Mouse (Mus musculus) c-Kit-positive CD71-negative TER-119-negative erythroid progenitor cells, embryonic 14.5 days (primary cell): ENCODE data around the gene Myo16.

Experiments
- DNase-seq: peaks from one replicate; pipeline ENCODE4 v3.0.0-alpha.2; 2013; ENCODE audit warnings: low read depth

Gene Myo16

DNA sequence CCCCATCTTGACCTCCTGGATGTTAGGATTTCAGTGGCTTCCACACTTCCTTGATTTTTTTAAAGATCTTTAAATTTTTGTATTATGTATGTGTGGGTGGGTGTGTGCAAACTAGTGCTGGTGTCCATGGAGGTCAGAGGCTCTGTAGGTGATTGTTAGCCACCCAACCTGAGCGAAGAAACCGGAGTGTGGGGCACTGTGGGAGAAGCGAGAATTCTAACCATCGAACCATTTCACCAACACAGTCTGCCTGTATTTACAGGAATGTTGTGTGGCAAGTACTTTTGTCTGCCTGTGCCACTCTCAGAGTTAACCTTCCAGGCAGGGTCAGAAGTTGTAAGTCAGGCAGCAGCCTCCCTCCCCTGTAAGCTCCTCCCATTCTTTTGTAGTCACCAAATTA lies 22.3 kb downstream of the Myo16 start:
- DNase-seq: no peak

DNA sequence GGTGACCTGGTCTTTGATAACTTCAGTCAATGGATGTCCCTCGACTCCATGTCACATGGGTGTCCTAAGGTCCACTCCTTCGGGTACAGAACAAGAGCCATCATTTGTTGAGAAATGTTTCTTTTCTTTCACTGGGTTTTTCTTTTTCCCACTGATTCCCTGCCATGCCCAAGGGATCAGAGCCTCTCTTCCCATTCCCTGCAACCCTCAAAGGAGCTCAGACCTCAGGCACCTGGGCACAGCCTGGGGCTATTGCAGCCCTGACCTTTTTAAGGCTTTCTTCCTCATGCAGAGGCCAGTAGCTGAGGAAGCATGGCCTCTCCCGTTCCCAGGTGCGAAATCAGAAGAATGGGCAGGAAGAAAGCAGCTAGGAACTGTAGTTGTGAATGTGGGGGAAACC lies 23.4 kb downstream of the Myo16 start:
- no peak for DNase-seq

DNA sequence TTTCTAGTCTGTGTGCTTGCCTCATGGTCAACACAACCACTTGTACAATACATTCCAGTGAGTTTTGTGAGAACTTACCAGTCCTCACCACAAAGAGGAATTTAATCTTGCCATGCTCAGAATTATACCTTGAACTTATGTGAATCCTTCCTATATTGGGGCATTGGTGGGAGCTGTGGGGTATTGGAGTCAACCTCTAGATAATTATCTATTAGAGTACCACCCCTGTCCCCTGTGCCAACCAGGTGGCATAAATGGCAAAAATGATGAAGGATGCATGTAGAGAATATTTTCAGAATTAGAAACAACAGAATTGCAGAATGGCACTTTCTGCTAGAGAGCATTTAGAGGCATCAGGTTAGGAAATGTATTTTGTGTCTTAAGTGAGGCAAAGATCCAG lies 25.3 kb downstream of the Myo16 start:
- DNase-seq: no peak

DNA sequence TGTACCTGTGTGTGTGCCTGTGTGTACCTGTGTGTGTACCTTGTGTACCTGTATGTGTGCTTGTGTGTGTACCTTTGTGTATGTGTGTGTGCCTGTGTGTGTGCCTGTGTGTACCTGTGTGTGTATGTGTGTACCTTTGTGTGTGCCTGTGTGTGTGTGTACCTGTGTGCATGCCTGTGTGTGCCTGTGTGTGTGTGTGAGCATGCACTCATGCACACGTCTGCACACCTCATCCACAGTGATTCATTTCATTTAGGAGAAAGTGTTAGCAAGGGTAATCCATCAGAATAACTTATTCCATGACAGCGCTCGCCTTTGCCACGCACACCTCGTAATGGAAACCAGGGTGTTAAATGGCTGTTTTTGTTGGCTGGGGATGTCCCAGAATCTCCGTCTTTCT lies 36.9 kb downstream of the Myo16 start:
- no peak for DNase-seq

DNA sequence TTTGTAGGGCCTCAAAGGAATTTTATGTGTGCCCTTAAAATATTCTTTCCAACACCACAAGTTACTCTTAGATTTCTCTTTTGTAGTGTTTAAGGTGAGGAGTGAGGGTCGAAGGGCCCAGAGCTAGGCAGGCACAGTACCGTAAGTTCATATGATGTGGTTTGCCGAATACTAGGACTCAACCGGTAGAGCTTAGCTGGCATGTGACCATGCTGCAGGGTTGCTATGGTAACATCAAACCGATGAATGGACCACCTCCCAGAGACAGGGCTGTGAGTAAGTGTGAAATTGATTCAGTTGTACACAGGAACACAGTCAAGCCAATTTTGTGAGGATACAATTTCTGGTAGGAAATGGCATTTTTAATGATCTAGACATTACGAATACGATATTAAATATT lies 44.5 kb downstream of the Myo16 start:
- DNase-seq: no peak

DNA sequence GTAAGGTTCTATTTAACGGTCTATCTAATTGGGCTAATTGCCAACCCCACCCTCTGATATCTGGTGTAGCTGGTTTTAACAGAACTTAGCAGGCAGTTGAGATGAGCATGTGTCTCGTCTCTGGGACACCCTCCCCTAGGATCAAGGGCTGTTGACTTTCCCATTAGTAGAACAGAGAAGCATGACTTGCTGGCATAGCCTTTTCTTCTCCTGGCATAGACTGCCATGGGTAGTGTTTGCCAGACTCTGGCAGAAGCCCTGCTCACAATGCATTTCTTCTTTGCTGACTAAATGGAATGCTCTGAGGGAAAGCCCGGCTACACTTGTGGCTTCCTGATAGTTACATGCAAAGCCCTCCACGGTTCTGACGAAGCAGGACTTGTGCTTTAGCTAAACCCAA lies 45.6 kb downstream of the Myo16 start:
- no peak for DNase-seq

DNA sequence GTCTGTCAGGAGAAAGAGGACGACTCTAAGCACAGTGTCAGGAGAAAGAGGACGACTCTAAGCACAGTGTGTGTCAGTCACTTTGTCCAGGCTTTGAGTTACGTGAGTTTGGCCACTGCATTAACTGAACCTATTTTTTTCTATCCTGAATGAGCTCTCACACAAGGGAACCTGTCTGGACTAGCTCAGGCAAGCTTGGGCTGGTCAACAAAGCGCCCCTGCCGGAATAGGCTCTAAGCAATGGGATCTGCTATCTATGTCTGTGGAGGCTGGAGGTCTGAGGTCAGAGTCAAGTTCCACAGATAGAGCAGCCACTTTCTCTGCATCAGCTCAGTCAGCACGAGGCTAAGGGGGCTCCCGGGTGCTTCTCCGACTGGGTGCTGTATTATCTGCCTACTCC lies 46.3 kb downstream of the Myo16 start:
- DNase-seq: no peak

DNA sequence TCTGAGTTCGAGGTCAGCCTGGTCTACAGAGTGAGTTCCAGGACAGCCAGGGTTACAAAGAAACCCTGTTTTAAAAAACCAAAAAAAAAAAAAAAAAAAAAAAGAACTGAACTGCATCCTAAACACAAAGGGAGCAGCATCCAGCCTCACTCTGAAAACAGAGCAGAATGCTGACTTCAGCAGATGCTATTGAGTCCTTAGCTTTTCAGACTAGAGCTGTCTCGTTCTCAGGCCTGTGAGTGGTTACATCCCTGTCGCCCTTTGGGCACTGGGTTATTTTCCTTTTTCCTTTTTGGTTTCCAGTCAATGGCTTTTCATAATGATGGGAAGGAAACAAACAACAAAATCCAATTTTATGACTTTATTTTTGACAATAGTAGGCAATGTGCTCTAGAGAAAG lies 61.3 kb downstream of the Myo16 start:
- DNase-seq: no peak

DNA sequence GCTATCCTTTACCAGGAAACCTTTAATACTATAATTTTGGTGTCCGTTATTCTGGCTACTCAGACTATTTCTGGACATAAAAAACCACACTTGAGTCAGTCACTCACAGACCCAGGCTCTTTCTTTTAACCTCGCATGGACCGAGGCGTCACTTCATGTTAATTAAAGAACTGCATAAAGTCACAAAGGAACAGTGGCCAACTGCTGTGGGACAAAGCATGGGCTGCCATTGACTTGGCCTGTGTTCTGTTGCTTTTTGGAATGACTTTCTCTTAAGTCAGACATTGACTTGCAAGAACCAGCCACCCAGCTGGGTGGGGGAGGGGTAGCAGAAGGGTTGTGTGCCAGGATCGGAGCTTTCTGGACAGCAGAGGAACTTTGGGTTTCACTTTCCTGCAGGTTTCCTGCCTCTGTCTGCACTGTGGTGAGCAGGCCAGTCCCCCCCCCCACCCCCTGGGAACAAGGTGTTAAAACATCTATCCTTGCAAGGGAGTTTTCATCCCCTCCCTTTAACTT lies 66.1 kb downstream of the Myo16 start:
- DNase-seq: no peak

DNA sequence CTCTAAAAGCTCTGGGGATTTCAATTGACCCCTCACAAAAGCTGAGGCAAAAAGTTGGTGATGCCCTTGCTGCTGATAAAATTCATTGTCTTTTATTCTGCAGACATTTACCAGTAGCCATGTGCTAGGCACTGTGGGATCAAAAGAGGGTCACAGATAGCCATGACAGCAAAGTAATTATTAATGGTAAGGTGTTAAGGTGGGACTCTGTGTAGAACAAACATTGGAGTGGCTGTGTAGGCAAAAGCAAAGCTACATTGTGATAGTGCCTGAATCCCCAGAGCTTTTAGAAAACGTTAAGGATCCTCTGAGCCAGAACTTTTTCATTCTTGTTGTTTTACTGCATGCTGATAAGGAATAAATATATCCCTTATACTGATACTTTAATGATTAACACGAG lies 69.1 kb downstream of the Myo16 start:
- no peak for DNase-seq

DNA sequence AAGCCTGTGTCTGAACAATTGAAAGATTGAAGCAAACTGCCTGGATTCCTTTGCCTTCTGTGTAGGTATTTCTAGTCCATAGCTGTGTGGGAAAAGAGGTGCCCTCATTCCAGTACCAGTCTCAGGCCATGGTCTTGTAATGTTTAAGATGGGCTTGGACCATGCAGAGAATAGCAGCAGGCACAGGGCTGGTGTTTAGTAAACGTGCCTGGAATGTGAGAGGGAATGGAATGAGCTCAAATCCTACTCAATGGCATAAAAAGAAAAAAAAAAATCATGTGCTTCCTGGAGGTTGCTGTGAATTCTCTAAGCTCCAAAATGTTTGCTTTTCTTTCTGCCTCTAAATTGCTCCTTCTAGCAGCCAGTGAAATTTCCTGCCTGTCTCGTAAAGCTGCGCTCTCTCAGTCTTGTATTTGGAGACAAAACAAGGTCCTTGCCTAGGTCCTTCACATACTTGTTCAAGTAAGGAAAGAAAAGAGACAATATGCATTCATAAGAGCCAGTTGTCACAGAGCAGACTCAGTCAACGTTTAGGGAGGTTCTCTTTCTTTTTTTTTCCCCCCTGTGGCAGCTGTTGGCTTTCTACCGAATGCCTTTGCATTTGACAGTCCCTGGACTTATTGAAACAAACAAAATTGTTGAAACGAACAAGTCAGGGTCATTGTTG lies 70.0 kb downstream of the Myo16 start:
- no peak for DNase-seq

DNA sequence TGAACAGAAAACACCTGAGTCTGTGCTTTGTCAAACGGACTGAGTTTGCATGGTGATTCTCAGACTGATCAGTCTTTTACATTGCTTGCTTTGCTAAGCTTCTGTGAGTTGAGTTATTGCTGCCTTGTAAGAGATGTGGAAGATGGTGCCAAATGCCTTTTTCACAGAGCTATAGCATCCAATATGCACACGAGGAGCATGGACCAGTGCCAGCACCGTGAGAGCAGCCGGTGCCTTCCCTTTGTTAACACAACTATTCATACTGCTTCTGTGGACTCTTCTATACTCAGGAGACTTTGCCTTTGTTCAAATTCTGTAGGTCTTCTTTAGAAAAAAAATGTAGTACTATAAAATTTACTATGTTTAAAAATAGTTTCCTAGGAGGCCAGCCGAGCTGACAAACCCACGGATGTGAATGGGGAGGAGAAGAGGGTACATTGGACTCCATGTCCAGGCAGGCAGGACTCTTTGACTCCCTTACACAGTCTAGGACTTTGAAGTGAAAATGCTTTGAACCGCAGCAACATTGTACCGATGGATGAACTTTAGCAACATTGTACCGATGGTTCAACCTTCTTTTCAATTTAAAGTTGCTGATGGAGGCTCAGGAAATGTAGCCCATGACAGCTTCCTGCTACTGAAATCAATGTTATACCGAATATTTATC lies 70.7 kb downstream of the Myo16 start:
- DNase-seq: no peak

DNA sequence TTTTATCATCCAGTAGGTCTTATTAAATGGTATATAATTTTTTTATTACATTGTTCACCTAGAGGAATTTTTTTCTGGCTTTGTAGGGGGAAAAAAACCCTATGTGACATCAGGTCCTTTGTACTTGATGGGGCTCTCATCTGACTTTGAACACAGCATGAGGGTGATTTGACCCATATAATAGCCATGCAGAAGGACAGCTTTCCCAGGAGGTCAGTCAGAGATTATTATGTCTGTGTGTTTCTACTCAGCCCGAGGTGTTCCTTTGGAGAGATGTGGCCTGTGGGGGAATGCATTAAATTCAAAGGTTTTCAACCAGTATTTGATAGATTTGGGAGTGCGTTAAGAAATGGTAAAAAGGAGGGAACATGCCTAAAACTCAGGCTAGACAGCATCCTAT lies 71.3 kb downstream of the Myo16 start:
- no peak for DNase-seq

DNA sequence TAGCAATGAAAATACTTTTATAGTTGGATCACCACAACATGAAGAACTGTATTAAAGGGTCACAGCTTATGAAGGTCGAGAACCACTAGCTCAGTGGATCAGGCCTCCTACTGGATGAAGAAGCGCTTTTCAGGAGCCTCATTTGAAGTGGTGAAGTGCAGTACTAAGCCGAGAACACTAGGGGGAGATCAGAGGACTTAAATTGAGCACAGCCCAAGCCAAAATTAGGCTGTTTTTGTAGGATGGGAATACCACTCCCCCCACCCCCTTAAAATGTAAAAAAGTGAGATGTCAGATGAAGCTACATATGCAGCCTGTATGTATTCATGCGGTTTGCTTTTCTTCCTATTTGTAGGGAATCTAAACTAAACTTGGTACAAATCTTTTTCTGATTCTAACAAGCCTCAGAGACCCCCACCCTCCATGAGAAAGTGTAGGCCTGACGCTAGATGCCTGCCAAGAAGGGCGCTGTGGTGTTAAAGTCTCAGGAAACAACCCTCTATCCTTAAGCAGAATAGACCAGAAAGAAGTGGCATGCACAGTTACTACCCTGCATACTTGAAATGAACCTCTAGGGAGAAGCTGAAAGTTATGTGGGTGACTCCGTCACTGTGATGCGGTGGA lies 77.1 kb downstream of the Myo16 start:
- peak; percentile 31 for DNase-seq

DNA sequence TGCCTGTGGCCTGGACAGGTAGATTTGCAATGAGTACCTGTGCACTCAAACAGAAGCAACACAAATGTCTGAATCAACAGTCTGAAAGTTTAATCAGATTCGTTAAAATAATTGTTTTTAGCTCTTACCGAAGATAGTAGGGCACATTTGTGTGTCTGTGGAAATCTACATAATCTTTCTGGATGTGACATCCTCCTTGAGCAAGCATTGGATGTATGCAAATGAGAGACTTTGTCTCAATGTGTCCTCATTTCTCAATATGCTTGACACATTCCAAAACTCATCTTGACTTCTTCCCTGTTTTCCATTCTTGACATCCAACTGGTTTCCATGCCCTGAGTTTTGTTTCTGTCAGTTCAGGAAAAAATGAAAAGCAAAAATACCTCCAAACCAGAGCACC lies 80.8 kb downstream of the Myo16 start:
- DNase-seq: no peak

DNA sequence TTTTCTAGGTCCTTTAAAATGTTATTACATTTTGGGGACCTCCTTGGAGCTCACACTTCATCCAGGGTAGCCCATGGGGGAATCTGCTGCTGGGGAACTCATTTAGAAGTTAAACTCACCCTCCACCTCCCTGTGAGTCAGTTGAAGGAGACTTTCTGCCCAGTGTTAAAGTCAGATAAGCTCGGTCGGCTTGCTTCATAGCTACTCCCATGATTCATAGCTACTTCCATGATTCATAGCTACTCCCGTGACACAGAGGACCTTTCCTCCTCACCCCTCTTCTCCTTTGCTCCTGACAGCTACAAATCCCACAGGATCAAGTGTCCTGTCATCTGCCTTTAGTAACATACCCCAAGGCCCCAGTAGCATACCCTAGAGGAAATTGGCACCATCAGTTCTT lies 89.6 kb downstream of the Myo16 start:
- DNase-seq: no peak

DNA sequence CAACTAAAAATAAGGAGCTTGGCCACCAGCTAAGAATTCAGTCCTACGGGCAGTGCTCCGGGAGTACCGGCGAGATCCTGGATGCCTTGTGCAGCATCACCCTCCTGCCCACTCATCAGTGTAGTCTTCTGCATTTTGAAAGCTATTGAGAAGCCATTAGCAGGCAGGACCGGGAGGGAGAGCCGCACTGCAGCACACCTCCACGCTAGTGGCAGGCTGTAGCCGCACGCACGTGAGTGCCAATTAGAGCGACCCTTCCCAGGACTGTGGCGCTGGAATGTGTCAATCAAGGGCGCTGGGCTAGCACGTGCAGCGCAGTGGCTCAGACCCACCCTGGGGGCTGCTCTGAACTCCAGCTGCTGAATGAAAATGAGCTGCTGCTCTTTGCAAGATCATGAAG lies 95.4 kb downstream of the Myo16 start:
- DNase-seq: no peak

DNA sequence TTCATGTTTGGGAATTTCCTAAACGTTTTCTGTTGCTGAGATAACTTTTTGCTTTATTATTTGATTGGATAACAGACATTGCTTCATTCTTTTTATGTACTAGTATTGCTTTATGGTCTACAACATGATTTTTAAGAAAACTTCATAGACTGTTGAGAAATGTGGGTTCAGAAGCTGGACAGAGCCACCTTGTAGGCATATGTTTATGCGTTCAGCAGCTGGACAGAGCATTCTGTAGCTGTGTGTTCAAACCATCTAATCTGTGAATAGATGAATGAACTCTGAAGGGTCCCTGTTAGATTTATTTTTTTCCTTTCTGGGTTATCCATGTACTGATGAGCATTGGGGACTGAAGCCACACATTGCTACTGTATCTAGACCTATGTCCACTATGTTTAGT lies 102.0 kb downstream of the Myo16 start:
- no peak for DNase-seq

DNA sequence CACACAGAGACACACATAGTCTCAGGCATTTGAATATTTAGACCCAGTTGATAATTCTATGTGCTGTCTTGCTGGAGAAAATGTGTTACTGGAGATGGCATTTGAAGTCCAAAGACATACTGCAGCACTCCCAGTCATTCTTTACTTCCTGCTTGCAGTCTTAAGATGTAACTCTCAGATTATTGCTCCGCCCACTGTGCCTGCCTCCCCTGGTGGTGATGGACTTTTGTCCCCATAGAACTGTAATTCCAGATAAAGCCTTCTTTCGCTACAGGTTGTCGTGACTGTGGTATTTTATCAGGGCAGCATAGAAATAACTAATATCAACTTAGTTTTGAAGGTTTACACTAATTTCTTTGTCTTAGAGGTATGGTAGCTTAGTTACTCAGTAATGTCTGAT lies 102.9 kb downstream of the Myo16 start:
- DNase-seq: no peak

DNA sequence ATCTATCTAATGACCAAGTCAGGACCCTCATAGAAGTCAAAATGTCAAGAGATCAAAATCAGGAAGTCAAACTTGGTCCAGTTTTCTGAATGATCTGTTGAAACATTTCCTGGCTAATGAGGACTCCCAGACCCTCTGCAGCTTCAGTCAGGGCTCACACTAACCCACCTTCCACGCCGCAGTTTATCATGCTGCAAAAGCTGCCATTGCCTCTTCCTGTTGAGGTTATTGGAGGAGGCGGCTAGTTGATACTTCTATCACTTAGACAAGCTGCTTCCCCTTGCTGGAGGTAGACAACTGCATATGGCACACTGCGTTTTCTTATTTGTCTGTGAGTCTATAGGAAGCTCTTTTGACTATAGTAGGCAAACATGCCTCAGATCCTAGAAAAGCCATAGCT lies 116.4 kb downstream of the Myo16 start:
- peak; percentile 10 for DNase-seq

DNA sequence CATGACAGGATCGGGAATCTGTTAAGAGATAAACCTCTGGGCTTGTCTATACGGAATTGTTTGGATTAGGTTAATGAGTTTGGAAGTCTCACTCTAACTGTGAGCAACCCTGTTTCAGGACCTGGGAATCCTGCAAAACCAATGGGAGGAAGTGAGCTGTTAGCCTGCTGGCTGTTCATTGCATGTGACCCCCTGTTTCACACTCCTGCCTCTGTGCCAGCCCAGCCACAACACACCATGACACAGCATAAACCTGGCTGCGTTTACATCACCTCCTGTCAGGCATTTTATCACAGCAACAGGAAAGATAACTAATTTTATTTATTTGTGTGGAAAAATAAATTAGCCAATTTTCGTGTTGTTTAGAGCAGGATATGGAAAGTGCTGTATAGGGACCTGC lies 138.9 kb downstream of the Myo16 start:
- no peak for DNase-seq

DNA sequence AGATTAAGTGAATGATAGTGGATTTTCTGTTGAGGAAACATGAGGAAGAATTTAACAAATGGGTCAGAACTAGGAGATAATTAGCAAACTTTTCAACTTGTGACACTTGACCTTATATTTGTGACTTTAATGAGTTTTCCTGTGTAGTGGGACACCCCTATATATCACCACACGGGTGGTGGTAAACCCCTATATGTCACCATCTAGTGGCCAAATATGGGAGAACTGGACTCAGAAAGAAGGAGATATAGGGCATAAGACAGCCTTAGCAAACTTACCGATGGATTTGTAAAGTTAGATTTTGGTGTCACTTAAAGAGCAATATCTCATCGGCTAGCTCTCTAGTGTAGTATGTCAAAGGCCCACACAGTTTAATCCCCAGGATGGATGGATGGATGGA lies 147.1 kb downstream of the Myo16 start:
- peak; percentile 2 for DNase-seq

DNA sequence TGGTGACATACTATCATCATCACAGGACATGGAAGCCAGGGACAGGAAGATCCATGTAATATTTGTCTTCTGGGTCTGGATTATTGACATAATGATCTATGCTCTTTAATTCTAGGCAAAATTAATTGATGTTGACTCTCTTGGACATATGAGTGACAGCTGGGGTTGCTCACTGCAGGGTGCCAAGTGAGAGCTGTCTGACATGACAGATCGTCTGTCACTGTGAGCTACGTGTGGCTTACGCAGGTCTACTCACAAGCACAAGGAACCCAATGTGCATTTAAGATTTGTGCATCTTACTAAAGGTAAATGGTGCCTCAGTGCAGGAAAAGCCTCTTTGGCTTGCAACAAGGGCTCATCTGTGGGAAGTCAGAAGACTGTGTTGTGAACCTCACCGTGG lies 149.3 kb downstream of the Myo16 start:
- DNase-seq: no peak

DNA sequence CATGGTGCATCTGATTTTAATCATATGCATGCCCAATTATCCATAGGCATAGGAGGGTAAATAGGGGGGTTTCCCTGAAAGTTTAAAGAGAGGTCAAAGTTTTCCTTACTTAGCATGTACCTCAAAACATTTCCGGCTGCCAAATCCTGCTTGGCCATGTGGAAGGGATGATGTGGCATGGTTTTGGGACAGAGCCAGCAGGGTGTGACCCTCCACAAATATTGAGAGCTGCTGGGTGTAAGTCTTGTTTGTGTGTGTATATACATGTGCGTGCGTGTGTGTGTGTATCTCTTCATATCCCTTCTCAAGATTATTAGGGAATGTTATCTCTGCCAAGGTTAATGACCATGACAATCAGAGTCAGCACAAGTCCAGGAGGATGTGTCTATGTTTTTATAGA lies 150.3 kb downstream of the Myo16 start:
- DNase-seq: no peak
